In genomic region chr4:116221140-116221851, GRCm38 (mm10) we compare ENCODE assay signal across 7 mouse cellular contexts. TPM values are rescaled to one million over a fixed set of nuclear protein-coding genes. Genes with fewer than 3 reads are reported as not detected.
DNase-seq lines count a peak whose midpoint lies in the region; ATAC-seq lines count a peak whose summit lies in the region.

TSS of gene Pik3r3 (plus strand) at chr4:116221618.

- H3K4me3 ChIP-seq in intestine, embryonic 16.5 days (ENCODE audit: low read length): peak within 1 kb of the TSS; percentile 86
- H3K4me3 ChIP-seq in midbrain, embryonic 11.5 days (ENCODE audit: low read depth, low read length): peak within 1 kb of the TSS; percentile 73

- no peaks in the 10 kb centered on the region for H3K9me3 ChIP-seq in intestine, embryonic 16.5 days (ENCODE audit: control insufficient read depth, low read length)
- H3K9me3 ChIP-seq in midbrain, embryonic 11.5 days (ENCODE audit: control insufficient read depth, low read length): no peaks in the 10 kb centered on the region

- under 1% methylated on average over 53 of the region's 53 CpGs for WGBS in intestine, embryonic 16.5 days
- WGBS in midbrain, embryonic 11.5 days: under 1% methylated on average over 52 of the region's 53 CpGs

- H3K9ac ChIP-seq in intestine, embryonic 16.5 days (ENCODE audit: low read depth, low read length): peak within 1 kb of the TSS; percentile 85
- peak within 1 kb of the TSS; percentile 99 for H3K9ac ChIP-seq in midbrain, embryonic 11.5 days (ENCODE audit: low read length)

- H3K4me1 ChIP-seq in intestine, embryonic 16.5 days (ENCODE audit: control insufficient read depth, insufficient read depth, low read length): 0 out of 2 replicates have a peak, but pooled peaks cover 3% of the 10 kb centered on the region
- peaks cover 3% of the 10 kb centered on the region for H3K4me1 ChIP-seq in midbrain, embryonic 11.5 days (ENCODE audit: control insufficient read depth, insufficient read depth, low read length)

- no peaks in the 10 kb centered on the region for H3K27me3 ChIP-seq in intestine, embryonic 16.5 days (replicated peaks; ENCODE audit: control insufficient read depth, insufficient read depth, low read length)
- no peaks in the 10 kb centered on the region for H3K27me3 ChIP-seq in midbrain, embryonic 11.5 days (ENCODE audit: control insufficient read depth, insufficient read depth, low read length)

- H3K4me2 ChIP-seq in intestine, embryonic 16.5 days (ENCODE audit: low read depth, low read length): peak within 1 kb of the TSS; percentile 75
- H3K4me2 ChIP-seq in midbrain, embryonic 11.5 days: peak within 1 kb of the TSS; percentile 59

- H3K27ac ChIP-seq in intestine, embryonic 16.5 days (ENCODE audit: low read length): peak within 1 kb of the TSS; percentile 97
- H3K27ac ChIP-seq in midbrain, embryonic 11.5 days (ENCODE audit: low read depth, low read length): peak within 1 kb of the TSS; percentile 99

- ATAC-seq in intestine, embryonic 16.5 days: peak; percentile 100
- ATAC-seq in midbrain, embryonic 11.5 days (ENCODE audit: low FRiP score): peak; percentile 99

- intact Hi-C loops in left cerebral cortex, postnatal 36 days (cut with DNase I): loop anchor here (1.0 kb wide), 1 partner anchor 45 kb away; no protein-coding TSS in a partner anchor

- peak; percentile 98 for DNase-seq in adrenal gland, adult 8-10 months
- peak; percentile 98 for DNase-seq in embryo, embryonic 9.5 days (ENCODE audit: extremely low spot score)
- peak; percentile 98 to 99 for DNase-seq in gastrocnemius, postnatal 4 days (ENCODE audit: low spot score in 2 of 2)
- peak; percentile 99 for DNase-seq in left cerebral cortex, postnatal 36 days (ENCODE audit: low spot score in 2 of 2)
- peak; percentile 99 for DNase-seq in midbrain, embryonic 11.5 days (ENCODE audit: low spot score, missing footprints)
- peak; percentile 99 for DNase-seq in skeletal muscle tissue, adult 2 months (ENCODE audit: low read depth, low spot score)

- H3K36me3 ChIP-seq in intestine, embryonic 16.5 days (ENCODE audit: control insufficient read depth, insufficient read depth, low read length): no peaks in the 10 kb centered on the region
- H3K36me3 ChIP-seq in midbrain, embryonic 11.5 days (ENCODE audit: control insufficient read depth, insufficient read depth, low read length): no peaks in the 10 kb centered on the region

RNA-seq across cellular contexts. Expression of gene Pik3r3, which starts in this region (rescaled TPM):
- total RNA-seq in adrenal gland, adult 8-10 months (2022): 10 to 100 TPM; 21.5 to 41.2 (median 31.1) TPM
- 10 to 100 TPM in 1 of 2 experiments, 1 to 10 TPM in 1; 9.7 to 17.1 TPM for total RNA-seq in gastrocnemius, postnatal 4 days (2021)
- polyA plus RNA-seq in intestine, embryonic 16.5 days (2015; fragmentation: Nextera tagmentation; extraction: Ambion mirVana): 4.4 and 4.8 TPM in 2 replicates
- 10 to 100 TPM; 40.3 to 42.0 TPM for total RNA-seq in left cerebral cortex, postnatal 36 days (2021)
- 70.6 and 84.1 TPM in 2 replicates for polyA plus RNA-seq in midbrain, embryonic 11.5 days (2014; fragmentation: Nextera tagmentation; extraction: Ambion mirVana)

Comparison
In these comparisons a context has a peak if more than half of its experiments do, and no peak if none do; other contexts are left out.
1. Peak in every context shown above with its lines: DNase-seq, ATAC-seq, H3K4me3 ChIP-seq and H3K27ac ChIP-seq.
2. RNA of gene Pik3r3 (polyA plus RNA-seq): 70.6 to 84.1 TPM in midbrain, embryonic 11.5 days; 4.4 to 4.8 TPM in intestine, embryonic 16.5 days; every median in the first group is over 10 times any median in the second.